ENCODE assay signal across 24 mouse cellular contexts in genomic region chr13:89914332-89914731, GRCm38 (mm10).
"Had no signal": no experiment of that assay in that cellular context is flagged by ENCODE, and none has a peak within 500 bp of the region (broad histone marks: within the 10 kb centered on the region; RNA-seq: fewer than 3 reads in every experiment).

No protein-coding gene starts in this region.

- H3K27ac ChIP-seq: heart, embryonic 10.5 days; hindbrain, embryonic 10.5 days; hindbrain, embryonic 12.5 days; hindbrain, embryonic 15.5 days; hindbrain, postnatal 0 days; kidney, embryonic 15.5 days; kidney, postnatal 0 days; left cerebral cortex, adult 2 months; limb, embryonic 10.5 days; limb, embryonic 12.5 days; liver, embryonic 13.5 days; liver, embryonic 15.5 days had no signal

- H3K36me3 ChIP-seq: heart, embryonic 10.5 days; heart, embryonic 12.5 days; hindbrain, embryonic 10.5 days; hindbrain, embryonic 12.5 days; hindbrain, embryonic 15.5 days; kidney, embryonic 15.5 days; limb, embryonic 10.5 days; limb, embryonic 12.5 days; liver, embryonic 13.5 days; liver, embryonic 15.5 days had no signal

- H3K4me1 ChIP-seq: heart, embryonic 10.5 days; heart, embryonic 12.5 days; hindbrain, embryonic 12.5 days; hindbrain, embryonic 15.5 days; kidney, embryonic 15.5 days; limb, embryonic 12.5 days; liver, embryonic 13.5 days; liver, embryonic 15.5 days had no signal

- H3K4me2 ChIP-seq: heart, embryonic 12.5 days; hindbrain, embryonic 12.5 days; hindbrain, embryonic 15.5 days; kidney, embryonic 15.5 days; limb, embryonic 12.5 days; liver, embryonic 11.5 days; liver, embryonic 13.5 days; liver, embryonic 15.5 days had no signal

- DNase-seq: heart, postnatal 4 days; kidney, adult 11 months; kidney, adult 2 months; kidney, adult 9 months; kidney, postnatal 14 days; kidney, postnatal 36 days; layer of hippocampus, adult 9-11 months; liver; liver, embryonic 13.5 days; liver, postnatal 0 days had no signal

- H3K4me3 ChIP-seq: heart, embryonic 10.5 days; heart, embryonic 12.5 days; hindbrain, embryonic 10.5 days; hindbrain, embryonic 12.5 days; hindbrain, embryonic 15.5 days; kidney, embryonic 15.5 days; left cerebral cortex, adult 2 months; limb, embryonic 10.5 days; limb, embryonic 12.5 days; liver, embryonic 13.5 days; liver, embryonic 15.5 days had no signal

- H3K9me3 ChIP-seq: heart, embryonic 10.5 days; heart, embryonic 12.5 days; hindbrain, embryonic 10.5 days; hindbrain, embryonic 12.5 days; hindbrain, embryonic 15.5 days; kidney, embryonic 15.5 days; limb, embryonic 10.5 days; limb, embryonic 12.5 days; liver, embryonic 13.5 days; liver, embryonic 15.5 days had no signal

- H3K27me3 ChIP-seq: heart, embryonic 12.5 days; hindbrain, embryonic 12.5 days; hindbrain, embryonic 15.5 days; kidney, embryonic 15.5 days; limb, embryonic 12.5 days; liver, embryonic 13.5 days; liver, embryonic 15.5 days had no signal

- ATAC-seq: hindbrain, postnatal 0 days; intestine, embryonic 16.5 days; liver, postnatal 0 days had no signal

- H3K9ac ChIP-seq: heart, embryonic 12.5 days; hindbrain, embryonic 12.5 days; hindbrain, embryonic 15.5 days; kidney, embryonic 15.5 days; limb, embryonic 12.5 days; liver, embryonic 13.5 days; liver, embryonic 15.5 days; liver, postnatal 0 days had no signal
